Mouse (Mus musculus) hindbrain, embryonic 11.5 days (tissue): ENCODE measurements around the gene Svs3a. TPM values are rescaled to one million over a fixed set of nuclear protein-coding genes. Genes with fewer than 3 reads are reported as not detected.
"Not testable (repeated sequence)": the region's sequence is repeated elsewhere in the genome, so short reads cannot be mapped to it uniquely, and the experiment has no call there.

Experiments used
- ATAC-seq: fragments of 200-750 bp; cut with Nextera tagmentation; 2 replicates; pipeline ENCODE4 v1.8.0; 2017; ENCODE audit warnings: mild to moderate bottlenecking, moderate TSS enrichment, moderate library complexity; ENCODE audit not compliant: low FRiP score
- DNase-seq: peaks from one replicate; pipeline ENCODE4 v3.0.0-alpha.2; 2015; ENCODE audit warnings: low spot score
- H3K27ac ChIP-seq: fragments of 300-500 bp; sonication (generic); 2 replicates; pipeline ENCODE4 v1.5.1; 2014; ENCODE audit warnings: mild to moderate bottlenecking, low read depth, low read length
- H3K27me3 ChIP-seq: fragments of 300-500 bp; sonication (generic); 2 replicates; pipeline ENCODE4 v1.6.1; 2014; ENCODE audit warnings: mild to moderate bottlenecking, low read length, moderate library complexity, mixed read lengths; ENCODE audit not compliant: control insufficient read depth, insufficient read depth
- H3K36me3 ChIP-seq: fragments of 300-500 bp; sonication (generic); 2 replicates; pipeline ENCODE4 v1.6.1; 2014; ENCODE audit warnings: mild to moderate bottlenecking, low read length, moderate library complexity, mixed read lengths; ENCODE audit not compliant: control insufficient read depth, insufficient read depth
- H3K4me1 ChIP-seq: fragments of 300-500 bp; sonication (generic); replicated peaks from 2 replicates; pipeline ENCODE4 v1.6.1; 2014; ENCODE audit warnings: low read length, mixed read lengths; ENCODE audit not compliant: control insufficient read depth, insufficient read depth
- H3K4me2 ChIP-seq: fragments of 300-500 bp; sonication (generic); replicated peaks from 2 replicates; pipeline ENCODE4 v1.6.1; 2014; ENCODE audit warnings: mild to moderate bottlenecking, low read depth, low read length
- H3K4me3 ChIP-seq: fragments of 300-500 bp; sonication (generic); 2 replicates; pipeline ENCODE4 v1.5.1; 2014; ENCODE audit warnings: low read depth, low read length
- H3K9ac ChIP-seq: fragments of 300-500 bp; sonication (generic); 2 replicates; pipeline ENCODE4 v1.6.1; 2014; ENCODE audit warnings: low read depth, low read length
- H3K9me3 ChIP-seq: fragments of 300-500 bp; sonication (generic); 2 replicates; pipeline ENCODE4 v1.6.1; 2016; ENCODE audit warnings: low read length; ENCODE audit not compliant: control insufficient read depth
- WGBS: fragments of 180-500 bp; shearing (Covaris S2); extraction: QIAGEN DNeasy Blood & Tissue Kit; methylation state at CpG from one replicate; pipeline ENCODE4 v1.1.7; 2014; 5-methylcytosine and 5-hydroxymethylcytosine counted together
- polyA plus RNA-seq: library from polyadenylated mRNA; unstranded; fragments of >200 nt; fragmentation: Nextera tagmentation; extraction: Ambion mirVana; gene quantifications from 2 replicates; pipeline ENCODE4 v1.2.1, GENCODE M21; 2014

Svs3a gene
- not detected in 2 replicates for polyA plus RNA-seq

DNA sequence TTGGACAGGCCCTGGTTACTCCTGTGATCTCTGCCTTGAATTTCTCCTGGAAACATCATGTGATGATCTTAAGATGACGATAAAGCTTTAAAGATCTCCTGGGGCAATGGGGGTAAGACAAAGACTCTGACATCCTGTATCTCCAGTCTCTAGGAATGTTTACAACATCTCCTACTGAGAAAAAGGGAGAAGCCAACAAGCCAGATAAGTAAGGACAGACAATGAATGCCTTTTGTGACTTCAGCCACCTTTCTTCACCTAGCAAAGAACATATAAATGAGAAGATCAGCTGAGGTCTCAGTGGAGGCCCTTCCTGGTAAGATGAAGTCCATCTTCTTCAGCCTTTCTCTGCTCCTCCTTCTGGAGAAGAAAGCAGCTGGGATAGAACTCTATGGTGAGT, at the start of gene Svs3a:
Gene Svs3a (plus strand): TSS at position 301 of the 400 bp plus-strand sequence.
- WGBS, result 75% methylated on average over 1 of the region's 1 CpGs
- not testable (repeated sequence) for ATAC-seq, DNase-seq

GRCm38 (mm10) chr2:164256540-164256939, 32.5 kb upstream of the Svs3a start, which contains the start of gene Svs3b:
Svs3b (minus strand) TSS chr2:164256640.
- ATAC-seq, H3K4me2 ChIP-seq, H3K4me1 ChIP-seq, H3K27ac ChIP-seq, H3K27me3 ChIP-seq, H3K9me3 ChIP-seq, H3K9ac ChIP-seq, DNase-seq, H3K4me3 ChIP-seq, H3K36me3 ChIP-seq: not testable (repeated sequence)
- 84% methylated on average over 1 of the region's 1 CpGs for WGBS

More for the DNA sequence above, at the start of gene Svs3a:
- not testable (repeated sequence) for H3K4me2 ChIP-seq, H3K9ac ChIP-seq, H3K4me1 ChIP-seq, H3K36me3 ChIP-seq, H3K9me3 ChIP-seq, H3K4me3 ChIP-seq, H3K27me3 ChIP-seq, H3K27ac ChIP-seq

- 94% methylated on average over 4 of the region's 4 CpGs for WGBS
- no peak within 1 kb of the TSS for H3K27ac ChIP-seq
- no peak within 1 kb of the TSS for H3K9ac ChIP-seq
- H3K4me2 ChIP-seq, result no peak within 1 kb of the TSS
- H3K36me3 ChIP-seq, result no peaks in the 10 kb centered on the region
- no peaks in the 10 kb centered on the region for H3K9me3 ChIP-seq
- H3K27me3 ChIP-seq, result no peaks in the 10 kb centered on the region
- no peak for DNase-seq
- no peaks in the 10 kb centered on the region for H3K4me1 ChIP-seq
- ATAC-seq, result no peak
- no peak within 1 kb of the TSS for H3K4me3 ChIP-seq
Measured at GRCm38 (mm10) chr2:164278359-164278758, 10.7 kb upstream of the Svs3a start, which contains the start of gene Svs4. Svs4 (minus strand) TSS chr2:164278459.

DNA sequence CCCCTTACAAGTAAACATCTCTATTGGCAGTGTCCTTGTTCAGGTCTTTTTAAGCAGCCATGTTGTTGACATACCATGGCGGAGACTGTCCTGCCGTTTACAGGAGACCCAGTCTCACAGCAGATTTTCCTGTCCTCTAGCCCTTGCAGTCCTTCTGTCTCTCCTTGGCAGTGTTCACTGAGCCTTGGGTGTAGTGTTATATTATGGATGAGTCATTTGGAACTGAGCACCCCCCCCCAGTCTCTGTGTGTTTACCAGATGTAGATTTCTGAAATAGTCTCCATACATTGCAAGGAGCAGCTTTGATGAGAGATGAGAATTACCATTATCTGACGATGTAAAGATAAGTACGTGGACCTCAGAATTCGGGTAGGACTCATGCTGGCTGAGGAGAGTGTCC, 23.5 kb downstream of the Svs3a start:
- no peaks in the 10 kb centered on the region for H3K36me3 ChIP-seq
- H3K9me3 ChIP-seq, result no peaks in the 10 kb centered on the region
- H3K27me3 ChIP-seq, result no peaks in the 10 kb centered on the region
- H3K4me2 ChIP-seq, result no peak overlapping the region
- DNase-seq (no peak), ATAC-seq (no peak)
- H3K4me3 ChIP-seq, result no peak overlapping the region
- WGBS, result 89% methylated on average over 5 of the region's 5 CpGs
- H3K9ac ChIP-seq, result no peak overlapping the region
- no peaks in the 10 kb centered on the region for H3K4me1 ChIP-seq
- H3K27ac ChIP-seq, result no peak overlapping the region

- not testable (repeated sequence) for H3K9me3 ChIP-seq, H3K4me1 ChIP-seq, H3K4me2 ChIP-seq, ATAC-seq, H3K9ac ChIP-seq, H3K27me3 ChIP-seq, DNase-seq, H3K4me3 ChIP-seq, H3K27ac ChIP-seq, H3K36me3 ChIP-seq
Measured at GRCm38 (mm10) chr2:164315460-164315859, 26.4 kb downstream of the Svs3a start.

- H3K9me3 ChIP-seq, ATAC-seq, H3K4me2 ChIP-seq, H3K4me3 ChIP-seq, H3K36me3 ChIP-seq, DNase-seq, H3K27me3 ChIP-seq, H3K4me1 ChIP-seq, H3K27ac ChIP-seq, H3K9ac ChIP-seq: not testable (repeated sequence)
- WGBS, result 71% methylated on average over 1 of the region's 1 CpGs
Measured at GRCm38 (mm10) chr2:164316451-164316850, 27.4 kb downstream of the Svs3a start, which contains the start of gene Svs6. Svs6 (plus strand) TSS chr2:164316751.

- no peak for ATAC-seq
- WGBS, result 89% methylated on average over 6 of the region's 6 CpGs
- no peak for DNase-seq
- Histone ChIP-seq H3K9me3 (no peaks in the 10 kb centered on the region), H3K27me3 (no peaks in the 10 kb centered on the region), H3K4me1 (no peaks in the 10 kb centered on the region), H3K27ac (no peak overlapping the region), H3K4me2 (no peak overlapping the region), H3K9ac (no peak overlapping the region), H3K36me3 (no peaks in the 10 kb centered on the region), H3K4me3 (no peak overlapping the region)
Measured at GRCm38 (mm10) chr2:164320983-164321382, 31.9 kb downstream of the Svs3a start.

GRCm38 (mm10) chr2:164332440-164332839, 43.4 kb downstream of the Svs3a start, which contains the start of gene Svs5:
Svs5 (plus strand) TSS chr2:164332740.
- H3K27me3 ChIP-seq, H3K27ac ChIP-seq, ATAC-seq, H3K9ac ChIP-seq, H3K4me1 ChIP-seq, H3K4me2 ChIP-seq, H3K4me3 ChIP-seq, H3K36me3 ChIP-seq, H3K9me3 ChIP-seq, DNase-seq: not testable (repeated sequence)
- 79% methylated on average over 3 of the region's 3 CpGs for WGBS
